Mouse (Mus musculus) midbrain, embryonic 13.5 days (tissue): Measurements from ENCODE around the gene Col8a2. TPM values are rescaled to one million over a fixed set of nuclear protein-coding genes. Genes with fewer than 3 reads are reported as not detected.

ENCODE experiments used
- ATAC-seq: fragments of 200-750 bp; cut with Nextera tagmentation; 2 replicates; pipeline ENCODE4 v1.8.0; 2017; ENCODE audit warnings: mild to moderate bottlenecking, moderate TSS enrichment, moderate library complexity
- H3K27ac ChIP-seq: fragments of 300-500 bp; sonication (generic); 2 replicates; pipeline ENCODE4 v1.5.1; 2015; ENCODE audit warnings: inconsistent platforms, mild to moderate bottlenecking, moderate library complexity
- H3K27me3 ChIP-seq: fragments of 300-500 bp; sonication (generic); 2 replicates; pipeline ENCODE4 v1.6.1; 2015; ENCODE audit warnings: mild to moderate bottlenecking, inconsistent platforms
- H3K36me3 ChIP-seq: fragments of 300-500 bp; sonication (generic); 2 replicates; pipeline ENCODE4 v1.6.1; 2015; ENCODE audit warnings: mild to moderate bottlenecking, inconsistent platforms
- H3K4me1 ChIP-seq: fragments of 300-500 bp; sonication (generic); replicated peaks from 2 replicates; pipeline ENCODE4 v1.6.1; 2015; ENCODE audit warnings: inconsistent platforms
- H3K4me2 ChIP-seq: fragments of 300-500 bp; sonication (generic); replicated peaks from 2 replicates; pipeline ENCODE4 v1.6.1; 2015; ENCODE audit warnings: moderate library complexity, mild to moderate bottlenecking, inconsistent platforms
- H3K4me3 ChIP-seq: fragments of 300-500 bp; sonication (generic); replicated peaks from 2 replicates; pipeline ENCODE4 v1.5.1; 2015; ENCODE audit warnings: mild to moderate bottlenecking, inconsistent platforms
- H3K9ac ChIP-seq: fragments of 300-500 bp; sonication (generic); replicated peaks from 2 replicates; pipeline ENCODE4 v1.6.1; 2015; ENCODE audit warnings: mild to moderate bottlenecking, inconsistent platforms
- H3K9me3 ChIP-seq: fragments of 300-500 bp; sonication (generic); 2 replicates; pipeline ENCODE4 v1.6.1; 2016; ENCODE audit warnings: mild to moderate bottlenecking, inconsistent platforms
- WGBS: fragments of 180-500 bp; shearing (Covaris S2); methylation state at CpG from one replicate; pipeline ENCODE4 v1.1.7; 2015; 5-methylcytosine and 5-hydroxymethylcytosine counted together
- polyA plus RNA-seq: library from polyadenylated mRNA; unstranded; fragments of >200 nt; fragmentation: Nextera tagmentation; extraction: Ambion mirVana; gene quantifications from 2 replicates; pipeline ENCODE4 v1.2.1, GENCODE M21; 2015

The Col8a2 gene
- polyA plus RNA-seq, 1 experiment from 2014 or later = 1.5 TPM

GRCm38 (mm10) chr4:126288085-126288666 lies 1.6 kb downstream of the Col8a2 start:
- peaks cover 75% of the 10 kb centered on the region for H3K27me3 ChIP-seq

GRCm38 (mm10) chr4:126290314-126290713 lies 3.7 kb downstream of the Col8a2 start:
- peaks cover 64% of the 10 kb centered on the region for H3K27me3 ChIP-seq
- 84% methylated on average over 8 of the region's 8 CpGs for WGBS
- ATAC-seq = no peak

More at GRCm38 (mm10) chr4:126288085-126288666, 1.6 kb downstream of the Col8a2 start:
- H3K4me3 ChIP-seq = no peak overlapping the region
- no peak for ATAC-seq
- 39% methylated on average over 17 of the region's 17 CpGs for WGBS
- H3K4me2 ChIP-seq = no peak overlapping the region
- H3K9ac ChIP-seq = no peak overlapping the region
- no peaks in the 10 kb centered on the region for H3K9me3 ChIP-seq
- H3K27ac ChIP-seq = no peak overlapping the region
- no peaks in the 10 kb centered on the region for H3K36me3 ChIP-seq
- peaks cover 12% of the 10 kb centered on the region; the same call in 1 of the 2 replicates for H3K4me1 ChIP-seq

GRCm38 (mm10) chr4:126291196-126291595 lies 4.6 kb downstream of the Col8a2 start:
- peaks cover 12% of the 10 kb centered on the region for H3K4me1 ChIP-seq
- ATAC-seq = no peak
- H3K4me2 ChIP-seq = no peak overlapping the region
- no peak overlapping the region for H3K9ac ChIP-seq
- H3K4me3 ChIP-seq = no peak overlapping the region
- peaks cover 66% of the 10 kb centered on the region for H3K27me3 ChIP-seq
- H3K36me3 ChIP-seq = no peaks in the 10 kb centered on the region
- 21% methylated on average over 13 of the region's 13 CpGs for WGBS
- H3K9me3 ChIP-seq = no peaks in the 10 kb centered on the region
- H3K27ac ChIP-seq = no peak overlapping the region

More at GRCm38 (mm10) chr4:126290314-126290713, 3.7 kb downstream of the Col8a2 start:
- no peak overlapping the region for H3K27ac ChIP-seq
- no peaks in the 10 kb centered on the region for H3K9me3 ChIP-seq
- no peaks in the 10 kb centered on the region for H3K36me3 ChIP-seq
- H3K4me1 ChIP-seq = peaks cover 12% of the 10 kb centered on the region; the same call in 1 of the 2 replicates
- no peak overlapping the region for H3K4me2 ChIP-seq
- H3K4me3 ChIP-seq = no peak overlapping the region
- no peak overlapping the region for H3K9ac ChIP-seq

DNA sequence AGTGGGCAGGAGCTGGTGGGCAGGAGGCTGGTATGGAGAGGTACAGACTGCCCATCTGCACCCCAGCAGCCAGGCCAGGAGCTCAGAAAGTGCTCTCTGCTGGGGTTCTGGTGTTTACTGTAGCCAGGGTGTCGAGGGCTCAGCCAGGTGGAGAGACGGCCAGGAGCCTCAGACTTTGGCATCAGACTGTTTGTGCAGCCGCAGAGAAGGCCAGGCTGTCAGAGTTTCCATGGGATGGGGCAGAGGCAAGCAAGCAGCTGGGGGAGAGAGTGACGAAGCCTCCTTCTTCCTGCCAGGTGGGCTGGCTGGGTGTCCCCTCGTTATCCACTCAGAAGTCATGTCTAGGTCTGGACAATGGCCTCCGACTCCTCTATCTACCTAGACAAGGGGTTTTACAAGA lies 8.6 kb downstream of the Col8a2 start:
- Histone ChIP-seq H3K4me2 (no peak overlapping the region), H3K27me3 (peaks cover 67% of the 10 kb centered on the region), H3K4me3 (no peak overlapping the region), H3K4me1 (peaks cover 11% of the 10 kb centered on the region), H3K9me3 (no peaks in the 10 kb centered on the region), H3K27ac (no peak overlapping the region), H3K36me3 (no peaks in the 10 kb centered on the region), H3K9ac (no peak overlapping the region)
- ATAC-seq = no peak
- 72% methylated on average over 6 of the region's 6 CpGs for WGBS

GRCm38 (mm10) chr4:126295937-126296336 lies 9.3 kb downstream of the Col8a2 start:
- 43% methylated on average over 4 of the region's 4 CpGs for WGBS
- H3K27me3 ChIP-seq = peaks cover 67% of the 10 kb centered on the region
- H3K4me2 ChIP-seq = no peak overlapping the region

GRCm38 (mm10) chr4:126296617-126297101 lies 10.1 kb downstream of the Col8a2 start:
- Histone ChIP-seq H3K9ac (peak overlapping the region; percentile 61), H3K4me2 (peak overlapping the region; percentile 67), H3K27me3 (peaks cover 69% of the 10 kb centered on the region), H3K27ac (no peak overlapping the region), H3K36me3 (no peaks in the 10 kb centered on the region), H3K4me3 (peak overlapping the region; percentile 37), H3K9me3 (no peaks in the 10 kb centered on the region), H3K4me1 (peaks cover 21% of the 10 kb centered on the region)
- ATAC-seq = peak; percentile 24; the same call in 1 of the 2 replicates
- 1% methylated on average over 34 of the region's 34 CpGs for WGBS

More at GRCm38 (mm10) chr4:126295937-126296336, 9.3 kb downstream of the Col8a2 start:
- Histone ChIP-seq H3K27ac (no peak overlapping the region), H3K4me3 (no peak overlapping the region), H3K9me3 (no peaks in the 10 kb centered on the region), H3K9ac (no peak overlapping the region), H3K4me1 (peaks cover 14% of the 10 kb centered on the region), H3K36me3 (no peaks in the 10 kb centered on the region)
- no peak for ATAC-seq

GRCm38 (mm10) chr4:126300916-126301583 lies 14.5 kb downstream of the Col8a2 start:
- no peak overlapping the region for H3K27ac ChIP-seq
- H3K9ac ChIP-seq = peak overlapping the region; percentile 28; the same call in 1 of the 2 replicates
- H3K9me3 ChIP-seq = no peaks in the 10 kb centered on the region
- no peak for ATAC-seq
- H3K4me1 ChIP-seq = peaks cover 25% of the 10 kb centered on the region
- 1% methylated on average over 47 of the region's 50 CpGs for WGBS
- no peaks in the 10 kb centered on the region for H3K36me3 ChIP-seq
- peak overlapping the region; percentile 25 for H3K4me3 ChIP-seq
- H3K4me2 ChIP-seq = peak overlapping the region; percentile 44
- peaks cover 81% of the 10 kb centered on the region for H3K27me3 ChIP-seq

DNA sequence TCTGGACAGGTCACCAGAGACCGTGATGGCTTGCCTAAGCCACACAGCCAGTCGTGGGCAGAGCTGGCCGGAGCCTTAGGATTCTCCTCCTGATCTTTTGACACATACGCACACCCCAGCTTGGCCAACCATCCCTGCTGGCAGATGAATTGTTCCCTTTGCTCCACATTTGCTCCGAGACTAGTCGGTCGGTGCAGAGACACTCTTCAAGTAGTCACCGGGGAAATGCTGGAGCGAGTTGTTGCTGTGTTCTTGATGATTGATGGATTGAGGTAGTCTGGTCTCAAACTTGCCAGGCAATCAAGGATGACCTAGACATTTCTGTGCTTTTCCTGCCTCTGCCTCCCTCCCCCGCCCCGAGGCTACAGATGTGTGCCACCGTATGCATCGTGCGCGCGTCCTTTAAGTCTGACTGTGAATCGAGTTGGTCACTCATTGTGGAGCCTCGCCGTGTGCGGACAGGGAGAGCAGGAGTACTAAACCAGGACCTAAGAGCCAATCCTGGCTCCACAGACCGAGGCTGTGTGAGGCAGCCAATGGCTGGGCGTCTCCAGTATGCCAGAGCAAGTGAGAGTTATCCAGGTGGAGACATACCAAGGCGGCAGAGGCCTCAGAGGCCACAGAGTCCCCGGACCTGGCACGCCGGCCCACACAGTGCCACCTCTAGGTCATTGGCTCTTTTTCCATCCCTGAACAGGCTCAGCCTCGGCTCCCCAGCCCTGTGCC lies 15.2 kb downstream of the Col8a2 start:
- H3K4me2 ChIP-seq = peak overlapping the region; percentile 44
- ATAC-seq = no peak
- 3% methylated on average over 27 of the region's 27 CpGs for WGBS
- H3K9me3 ChIP-seq = no peaks in the 10 kb centered on the region
- H3K36me3 ChIP-seq = no peaks in the 10 kb centered on the region
- H3K27ac ChIP-seq = no peak overlapping the region
- H3K4me1 ChIP-seq = peaks cover 19% of the 10 kb centered on the region
- H3K9ac ChIP-seq = peak overlapping the region; percentile 28; the same call in 1 of the 2 replicates
- peak overlapping the region; percentile 25 for H3K4me3 ChIP-seq
- peaks cover 74% of the 10 kb centered on the region for H3K27me3 ChIP-seq

- WGBS = 62% methylated on average over 4 of the region's 4 CpGs
- ATAC-seq = no peak
- peaks cover 55% of the 10 kb centered on the region for H3K27me3 ChIP-seq
- H3K9ac ChIP-seq = no peak overlapping the region
- no peaks in the 10 kb centered on the region for H3K9me3 ChIP-seq
- H3K4me2 ChIP-seq = no peak overlapping the region
- H3K4me1 ChIP-seq = peaks cover 14% of the 10 kb centered on the region
- no peak overlapping the region for H3K4me3 ChIP-seq
- no peak overlapping the region for H3K27ac ChIP-seq
- no peaks in the 10 kb centered on the region for H3K36me3 ChIP-seq
These were observed 17.3 kb downstream of the Col8a2 start for GRCm38 (mm10) chr4:126303877-126304276.

DNA sequence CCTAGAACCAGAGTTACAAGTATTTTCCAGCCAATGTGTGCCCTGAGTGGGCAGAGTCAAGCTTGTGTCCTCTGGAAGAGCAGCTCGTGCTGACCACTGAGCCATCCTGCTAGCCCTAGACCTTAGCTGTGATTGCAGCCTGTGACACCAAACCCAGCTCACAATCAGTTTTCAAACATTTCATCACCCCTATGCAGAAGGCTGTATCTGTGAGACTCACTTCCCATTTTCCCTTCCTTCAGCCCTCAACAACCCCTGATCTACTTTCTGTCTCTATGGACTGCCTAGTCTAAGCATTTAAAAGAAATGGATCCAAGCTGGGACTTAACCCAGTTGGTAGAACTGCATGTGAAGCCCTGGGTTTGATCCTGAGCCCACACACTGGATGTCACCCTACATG lies 18.8 kb downstream of the Col8a2 start:
- H3K9ac ChIP-seq = no peak overlapping the region
- no peak overlapping the region for H3K4me2 ChIP-seq
- H3K4me3 ChIP-seq = no peak overlapping the region
- peaks cover 44% of the 10 kb centered on the region for H3K27me3 ChIP-seq
- no peaks in the 10 kb centered on the region for H3K9me3 ChIP-seq
- no peak overlapping the region for H3K27ac ChIP-seq
- peaks cover 20% of the 10 kb centered on the region for H3K4me1 ChIP-seq
- no peak for ATAC-seq
- 89% methylated on average over 1 of the region's 1 CpGs for WGBS
- no peaks in the 10 kb centered on the region for H3K36me3 ChIP-seq

DNA sequence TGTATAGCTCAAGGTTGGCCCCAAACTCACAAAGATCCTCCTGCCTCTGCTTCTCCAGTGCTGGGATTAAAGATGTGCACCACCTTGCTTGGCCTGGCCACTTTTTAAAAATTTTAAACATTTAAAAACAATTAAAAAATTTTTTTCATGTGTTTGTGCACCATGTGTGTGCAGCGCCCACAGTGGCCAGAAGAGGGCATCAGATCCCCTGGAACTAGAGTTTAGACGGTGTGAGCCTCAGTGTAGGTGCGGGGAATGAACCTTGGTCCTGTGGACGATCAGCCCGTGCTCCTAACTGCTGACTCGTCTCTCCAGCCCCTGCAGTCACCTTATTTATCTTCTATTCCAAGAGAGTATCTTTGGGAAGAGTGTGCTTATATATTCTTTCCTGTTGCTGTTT lies 19.5 kb downstream of the Col8a2 start:
- Histone ChIP-seq H3K4me2 (no peak overlapping the region), H3K9me3 (no peaks in the 10 kb centered on the region), H3K4me3 (no peak overlapping the region), H3K27ac (no peak overlapping the region), H3K36me3 (no peaks in the 10 kb centered on the region), H3K27me3 (peaks cover 37% of the 10 kb centered on the region), H3K9ac (no peak overlapping the region), H3K4me1 (peaks cover 16% of the 10 kb centered on the region)
- no peak for ATAC-seq
- 89% methylated on average over 6 of the region's 6 CpGs for WGBS

DNA sequence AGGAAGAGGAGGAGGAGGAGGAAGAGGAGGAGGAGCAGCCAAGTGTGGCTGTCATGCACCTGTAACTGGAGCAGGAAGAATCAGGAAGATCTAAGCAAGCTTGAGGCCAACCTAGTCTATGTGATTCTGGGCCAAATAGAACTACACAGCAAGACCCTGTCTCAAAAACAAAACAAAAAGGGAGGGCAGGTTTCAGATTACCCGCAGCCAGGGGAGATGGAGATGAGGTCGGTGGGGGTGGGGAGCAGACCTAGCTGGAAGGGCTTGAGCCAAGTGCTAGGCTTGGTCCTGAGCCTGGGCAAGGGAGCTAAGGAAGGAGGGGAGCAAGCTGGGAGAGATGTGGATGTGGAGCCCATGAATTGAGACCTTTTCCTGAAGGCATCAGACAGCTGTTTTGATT lies 20.2 kb downstream of the Col8a2 start:
- H3K27ac ChIP-seq = no peak overlapping the region
- H3K4me2 ChIP-seq = no peak overlapping the region
- H3K4me1 ChIP-seq = peaks cover 9% of the 10 kb centered on the region; the same call in 1 of the 2 replicates
- H3K36me3 ChIP-seq = no peaks in the 10 kb centered on the region
- H3K4me3 ChIP-seq = no peak overlapping the region
- peaks cover 30% of the 10 kb centered on the region for H3K27me3 ChIP-seq
- no peak overlapping the region for H3K9ac ChIP-seq
- 14% methylated on average over 2 of the region's 2 CpGs for WGBS
- no peak for ATAC-seq
- no peaks in the 10 kb centered on the region for H3K9me3 ChIP-seq
